Mouse (Mus musculus): ENCODE results near the gene Sox13. TPM values are rescaled to one million over a fixed set of nuclear protein-coding genes. Genes with fewer than 3 reads are reported as not detected.

Gene Sox13
- polyA plus RNA-seq, 1 experiment from 2014 or later: 9.7 TPM

- H3K36me3 ChIP-seq (ENCODE audit: control insufficient read depth, insufficient read depth, low read length): no peaks in the 10 kb centered on the region
- DNase-seq: peak; percentile 51
- ATAC-seq (ENCODE audit: low FRiP score, low TSS enrichment): no peak
- peak overlapping the region; percentile 55; the same call in 1 of the 2 replicates for H3K27ac ChIP-seq (replicated peaks; ENCODE audit: low read depth, low read length)
- H3K4me3 ChIP-seq (replicated peaks; ENCODE audit: low read depth, low read length): no peak overlapping the region
- H3K9ac ChIP-seq (replicated peaks; ENCODE audit: low read length): no peak overlapping the region; the same call in 1 of the 2 replicates
- H3K27me3 ChIP-seq (ENCODE audit: control insufficient read depth, insufficient read depth, low read length): no peaks in the 10 kb centered on the region
- peaks cover 18% of the 10 kb centered on the region for H3K4me1 ChIP-seq (ENCODE audit: control insufficient read depth, insufficient read depth, low read length)
- H3K9me3 ChIP-seq (ENCODE audit: control insufficient read depth, low read length): 0 out of 2 replicates have a peak, but pooled peaks cover 5% of the 10 kb centered on the region
- H3K4me2 ChIP-seq (ENCODE audit: low read length): peak overlapping the region; percentile 15; the same call in 1 of the 2 replicates
- WGBS: 13% methylated on average over 14 of the region's 14 CpGs
Measured at GRCm38 (mm10) chr1:133437916-133438683, 13.9 kb upstream of the Sox13 start.

GRCm38 (mm10) chr1:133434756-133435112, 10.6 kb upstream of the Sox13 start:
- no peak overlapping the region for H3K9ac ChIP-seq (replicated peaks; ENCODE audit: low read length)
- no peaks in the 10 kb centered on the region for H3K27me3 ChIP-seq (ENCODE audit: control insufficient read depth, insufficient read depth, low read length)
- H3K4me2 ChIP-seq (ENCODE audit: low read length): peak overlapping the region; percentile 42
- H3K4me1 ChIP-seq (ENCODE audit: control insufficient read depth, insufficient read depth, low read length): peaks cover 18% of the 10 kb centered on the region
- DNase-seq (no peak), ATAC-seq (ENCODE audit: low FRiP score, low TSS enrichment) (no peak)
- H3K36me3 ChIP-seq (ENCODE audit: control insufficient read depth, insufficient read depth, low read length): no peaks in the 10 kb centered on the region
- WGBS: 4% methylated on average over 10 of the region's 10 CpGs
- no peaks in the 10 kb centered on the region for H3K9me3 ChIP-seq (ENCODE audit: control insufficient read depth, low read length)
- H3K4me3 ChIP-seq (replicated peaks; ENCODE audit: low read depth, low read length): no peak overlapping the region
- H3K27ac ChIP-seq (replicated peaks; ENCODE audit: low read depth, low read length): peak overlapping the region; percentile 53

GRCm38 (mm10) chr1:133434018-133434755, 10.0 kb upstream of the Sox13 start:
- no peaks in the 10 kb centered on the region for H3K27me3 ChIP-seq (ENCODE audit: control insufficient read depth, insufficient read depth, low read length)
- no peaks in the 10 kb centered on the region for H3K36me3 ChIP-seq (ENCODE audit: control insufficient read depth, insufficient read depth, low read length)
- no peaks in the 10 kb centered on the region for H3K9me3 ChIP-seq (ENCODE audit: control insufficient read depth, low read length)
- peak overlapping the region; percentile 42 for H3K4me2 ChIP-seq (ENCODE audit: low read length)
- ATAC-seq (ENCODE audit: low FRiP score, low TSS enrichment) (peak; percentile 78), DNase-seq (peak; percentile 82)
- WGBS: 1% methylated on average over 12 of the region's 12 CpGs
- H3K9ac ChIP-seq (replicated peaks; ENCODE audit: low read length): no peak overlapping the region
- H3K27ac ChIP-seq (replicated peaks; ENCODE audit: low read depth, low read length): peak overlapping the region; percentile 53
- H3K4me3 ChIP-seq (replicated peaks; ENCODE audit: low read depth, low read length): 0 out of 2 replicates have a peak overlapping the region, but pooled peaks have one; percentile 9
- peaks cover 18% of the 10 kb centered on the region for H3K4me1 ChIP-seq (ENCODE audit: control insufficient read depth, insufficient read depth, low read length)

- H3K9me3 ChIP-seq (ENCODE audit: control insufficient read depth, low read length): no peaks in the 10 kb centered on the region
- H3K9ac ChIP-seq (replicated peaks; ENCODE audit: low read length): no peak overlapping the region
- DNase-seq: no peak
- H3K36me3 ChIP-seq (ENCODE audit: control insufficient read depth, insufficient read depth, low read length): no peaks in the 10 kb centered on the region
- H3K27me3 ChIP-seq (ENCODE audit: control insufficient read depth, insufficient read depth, low read length): no peaks in the 10 kb centered on the region
- no peak overlapping the region for H3K27ac ChIP-seq (replicated peaks; ENCODE audit: low read depth, low read length)
- no peak for ATAC-seq (ENCODE audit: low FRiP score, low TSS enrichment)
- no peak overlapping the region for H3K4me2 ChIP-seq (ENCODE audit: low read length)
- H3K4me1 ChIP-seq (ENCODE audit: control insufficient read depth, insufficient read depth, low read length): peaks cover 10% of the 10 kb centered on the region
- no peak overlapping the region for H3K4me3 ChIP-seq (replicated peaks; ENCODE audit: low read depth, low read length)
- WGBS: 30% methylated on average over 2 of the region's 2 CpGs
Measured at GRCm38 (mm10) chr1:133432566-133432965, 8.4 kb upstream of the Sox13 start.

GRCm38 (mm10) chr1:133431133-133431532, 7.0 kb upstream of the Sox13 start:
- Histone ChIP-seq H3K4me2 (ENCODE audit: low read length) (no peak overlapping the region), H3K27ac (replicated peaks; ENCODE audit: low read depth, low read length) (no peak overlapping the region), H3K27me3 (ENCODE audit: control insufficient read depth, insufficient read depth, low read length) (no peaks in the 10 kb centered on the region), H3K36me3 (ENCODE audit: control insufficient read depth, insufficient read depth, low read length) (no peaks in the 10 kb centered on the region), H3K4me3 (replicated peaks; ENCODE audit: low read depth, low read length) (no peak overlapping the region), H3K4me1 (ENCODE audit: control insufficient read depth, insufficient read depth, low read length) (peaks cover 8% of the 10 kb centered on the region), H3K9me3 (ENCODE audit: control insufficient read depth, low read length) (no peaks in the 10 kb centered on the region), H3K9ac (replicated peaks; ENCODE audit: low read length) (no peak overlapping the region)
- ATAC-seq (ENCODE audit: low FRiP score, low TSS enrichment): no peak
- DNase-seq: no peak
- 95% methylated on average over 2 of the region's 2 CpGs for WGBS

- H3K4me3 ChIP-seq (replicated peaks; ENCODE audit: low read depth, low read length): peak overlapping the region; percentile 77
- H3K4me1 ChIP-seq (ENCODE audit: control insufficient read depth, insufficient read depth, low read length): peaks cover 15% of the 10 kb centered on the region; the same call in 1 of the 2 replicates
- H3K9me3 ChIP-seq (ENCODE audit: control insufficient read depth, low read length): no peaks in the 10 kb centered on the region
- no peak overlapping the region for H3K27ac ChIP-seq (replicated peaks; ENCODE audit: low read depth, low read length)
- ATAC-seq (ENCODE audit: low FRiP score, low TSS enrichment): peak; percentile 22
- WGBS: 55% methylated on average over 4 of the region's 4 CpGs
- H3K27me3 ChIP-seq (ENCODE audit: control insufficient read depth, insufficient read depth, low read length): no peaks in the 10 kb centered on the region
- H3K36me3 ChIP-seq (ENCODE audit: control insufficient read depth, insufficient read depth, low read length): no peaks in the 10 kb centered on the region
- H3K4me2 ChIP-seq (ENCODE audit: low read length): peak overlapping the region; percentile 98
- H3K9ac ChIP-seq (replicated peaks; ENCODE audit: low read length): no peak overlapping the region
- DNase-seq: no peak
Measured at GRCm38 (mm10) chr1:133424547-133425140, 467 bp upstream of the Sox13 start.

- Histone ChIP-seq H3K9ac (replicated peaks; ENCODE audit: low read length) (peak overlapping the region; percentile 74), H3K27me3 (ENCODE audit: control insufficient read depth, insufficient read depth, low read length) (no peaks in the 10 kb centered on the region), H3K9me3 (ENCODE audit: control insufficient read depth, low read length) (no peaks in the 10 kb centered on the region), H3K27ac (replicated peaks; ENCODE audit: low read depth, low read length) (peak overlapping the region; percentile 86), H3K4me3 (replicated peaks; ENCODE audit: low read depth, low read length) (peak overlapping the region; percentile 77), H3K36me3 (ENCODE audit: control insufficient read depth, insufficient read depth, low read length) (no peaks in the 10 kb centered on the region), H3K4me2 (ENCODE audit: low read length) (peak overlapping the region; percentile 98), H3K4me1 (ENCODE audit: control insufficient read depth, insufficient read depth, low read length) (peaks cover 20% of the 10 kb centered on the region)
- peak; percentile 1; the same call in 1 of the 2 replicates for ATAC-seq (ENCODE audit: low FRiP score, low TSS enrichment)
- DNase-seq: peak; percentile 62
- WGBS: under 1% methylated on average over 31 of the region's 31 CpGs
Measured at GRCm38 (mm10) chr1:133423166-133423542, 1.0 kb downstream of the Sox13 start.

GRCm38 (mm10) chr1:133422615-133423161, 1.5 kb downstream of the Sox13 start:
- DNase-seq (peak; percentile 72), ATAC-seq (ENCODE audit: low FRiP score, low TSS enrichment) (peak; percentile 17; the same call in 1 of the 2 replicates)
- WGBS: under 1% methylated on average over 29 of the region's 29 CpGs
- Histone ChIP-seq H3K9ac (replicated peaks; ENCODE audit: low read length) (peak overlapping the region; percentile 74), H3K36me3 (ENCODE audit: control insufficient read depth, insufficient read depth, low read length) (no peaks in the 10 kb centered on the region), H3K9me3 (ENCODE audit: control insufficient read depth, low read length) (no peaks in the 10 kb centered on the region), H3K4me3 (replicated peaks; ENCODE audit: low read depth, low read length) (peak overlapping the region; percentile 77), H3K4me1 (ENCODE audit: control insufficient read depth, insufficient read depth, low read length) (peaks cover 24% of the 10 kb centered on the region), H3K27me3 (ENCODE audit: control insufficient read depth, insufficient read depth, low read length) (no peaks in the 10 kb centered on the region), H3K27ac (replicated peaks; ENCODE audit: low read depth, low read length) (peak overlapping the region; percentile 86), H3K4me2 (ENCODE audit: low read length) (peak overlapping the region; percentile 98)
